Mouse (Mus musculus) spleen, postnatal 0 days (tissue): Measurements from ENCODE around the gene Magel2. TPM values are rescaled to one million over a fixed set of nuclear protein-coding genes. Genes with fewer than 3 reads are reported as not detected.

Experiments used
- polyA plus RNA-seq: library from polyadenylated mRNA; unstranded; fragments of >200 nt; fragmentation: Nextera tagmentation; extraction: Ambion mirVana; gene quantifications from 2 replicates; pipeline ENCODE4 v1.2.1, GENCODE M21; 2015

The Magel2 gene
- 0.04 and 0.08 TPM in 2 replicates for polyA plus RNA-seq

GRCm38 (mm10) chr7:62376510-62377304, at the start of gene Magel2:
TSS of gene Magel2 (plus strand) at chr7:62377010.

GRCm38 (mm10) chr7:62346269-62346668, 30.5 kb upstream of the Magel2 start, which contains the start of gene Ndn:
TSS of gene Ndn (plus strand) at chr7:62346569.

GRCm38 (mm10) chr7:62419493-62420360, 42.9 kb downstream of the Magel2 start, which contains the start of gene Mkrn3:
TSS of gene Mkrn3 (minus strand) at chr7:62420139.

Other genes starting within 250 kb of the Magel2 start
- 12.7 and 16.7 TPM in 2 replicates for gene Ndn, start 30.4 kb upstream of the Magel2 start, polyA plus RNA-seq
- gene Mkrn3, start 43.1 kb downstream of the Magel2 start, polyA plus RNA-seq, result 0.66 and 0.98 TPM in 2 replicates
- 5.7 and 7.1 TPM in 2 replicates for gene Peg12, start 87.5 kb downstream of the Magel2 start, polyA plus RNA-seq